Mouse (Mus musculus) limb, embryonic 10.5 days (tissue): ENCODE measurements around the gene Fam167b. TPM values are rescaled to one million over a fixed set of nuclear protein-coding genes. Genes with fewer than 3 reads are reported as not detected.

ENCODE experiments used
- DNase-seq: peaks from one replicate; pipeline ENCODE4 v3.0.0-alpha.2; 2017; ENCODE audit warnings: low spot score
- H3K27ac ChIP-seq: fragments of 300-500 bp; sonication (generic); 2 replicates; pipeline ENCODE4 v1.5.1; 2016; ENCODE audit warnings: mild to moderate bottlenecking
- H3K27me3 ChIP-seq: fragments of 300-500 bp; sonication (generic); 2 replicates; pipeline ENCODE4 v1.6.1; 2016; ENCODE audit warnings: low read depth, mild to moderate bottlenecking; ENCODE audit not compliant: poor library complexity, severe bottlenecking
- H3K36me3 ChIP-seq: fragments of 300-500 bp; sonication (generic); 2 replicates; pipeline ENCODE4 v1.6.1; 2016; ENCODE audit warnings: mild to moderate bottlenecking, moderate library complexity
- H3K4me1 ChIP-seq: fragments of 300-500 bp; sonication (generic); 2 replicates; pipeline ENCODE4 v1.6.1; 2016
- H3K4me3 ChIP-seq: fragments of 300-500 bp; sonication (generic); 2 replicates; pipeline ENCODE4 v1.5.1; 2016; ENCODE audit warnings: mild to moderate bottlenecking, moderate library complexity
- H3K9me3 ChIP-seq: fragments of 300-500 bp; sonication (generic); replicated peaks from 2 replicates; pipeline ENCODE4 v1.6.1; 2016; ENCODE audit warnings: mild to moderate bottlenecking
- WGBS: fragments of 180-500 bp; shearing (Covaris S2); methylation state at CpG from one replicate; pipeline ENCODE4 v1.1.7; 2016; 5-methylcytosine and 5-hydroxymethylcytosine counted together
- polyA plus RNA-seq: library from polyadenylated mRNA; unstranded; fragments of >200 nt; fragmentation: Nextera tagmentation; extraction: Ambion mirVana; gene quantifications from 2 replicates; pipeline ENCODE4 v1.2.1, GENCODE M21; 2016

The Fam167b gene
- polyA plus RNA-seq: 2.6 and 5.1 TPM in 2 replicates

- Histone ChIP-seq H3K9me3 (no peaks in the 10 kb centered on the region), H3K4me3 (peak within 1 kb of the TSS; percentile 24; the same call in 1 of the 2 replicates), H3K27ac (no peak within 1 kb of the TSS), H3K4me1 (peaks cover 18% of the 10 kb centered on the region), H3K36me3 (no peaks in the 10 kb centered on the region), H3K27me3 (0 out of 2 replicates have a peak, but pooled peaks cover 4% of the 10 kb centered on the region)
- DNase-seq: no peak
- 91% methylated on average over 5 of the region's 5 CpGs for WGBS
These were observed at the start of gene Fam167b for GRCm38 (mm10) chr4:129578466-129578865. Fam167b (minus strand) TSS chr4:129578549.

GRCm38 (mm10) chr4:129626035-129626434 is 47.7 kb upstream of the Fam167b start:
- 76% methylated on average over 6 of the region's 6 CpGs for WGBS
- Histone ChIP-seq H3K36me3 (peaks cover 53% of the 10 kb centered on the region), H3K27ac (no peak overlapping the region), H3K9me3 (no peaks in the 10 kb centered on the region), H3K4me1 (peaks cover 43% of the 10 kb centered on the region), H3K4me3 (no peak overlapping the region), H3K27me3 (no peaks in the 10 kb centered on the region)
- DNase-seq: no peak

- 37% methylated on average over 4 of the region's 4 CpGs for WGBS
- Histone ChIP-seq H3K9me3 (no peaks in the 10 kb centered on the region), H3K4me1 (peaks cover 43% of the 10 kb centered on the region), H3K36me3 (peaks cover 53% of the 10 kb centered on the region), H3K27me3 (no peaks in the 10 kb centered on the region), H3K4me3 (no peak overlapping the region), H3K27ac (0 out of 2 replicates have a peak overlapping the region, but pooled peaks have one; percentile 81)
- DNase-seq: no peak
These were observed 47.1 kb upstream of the Fam167b start for GRCm38 (mm10) chr4:129625496-129625895.

- H3K27ac ChIP-seq: peak overlapping the region; percentile 81
- no peaks in the 10 kb centered on the region for H3K9me3 ChIP-seq
- H3K4me1 ChIP-seq: peaks cover 43% of the 10 kb centered on the region
- no peaks in the 10 kb centered on the region for H3K27me3 ChIP-seq
- WGBS: 3% methylated on average over 6 of the region's 6 CpGs
- peak overlapping the region; percentile 62 for H3K4me3 ChIP-seq
- DNase-seq: peak; percentile 77
- peaks cover 48% of the 10 kb centered on the region for H3K36me3 ChIP-seq
These were observed 46.7 kb upstream of the Fam167b start for GRCm38 (mm10) chr4:129625029-129625370.

GRCm38 (mm10) chr4:129624281-129625028 is 46.1 kb upstream of the Fam167b start:
- Histone ChIP-seq H3K27ac (peak overlapping the region; percentile 81), H3K4me1 (peaks cover 43% of the 10 kb centered on the region), H3K9me3 (no peaks in the 10 kb centered on the region), H3K36me3 (peaks cover 43% of the 10 kb centered on the region), H3K4me3 (peak overlapping the region; percentile 62), H3K27me3 (no peaks in the 10 kb centered on the region)
- 1% methylated on average over 18 of the region's 18 CpGs for WGBS
- DNase-seq: peak; percentile 80

- Histone ChIP-seq H3K36me3 (peaks cover 35% of the 10 kb centered on the region), H3K27ac (peak within 1 kb of the TSS; percentile 81), H3K4me3 (peak within 1 kb of the TSS; percentile 62), H3K9me3 (no peaks in the 10 kb centered on the region), H3K27me3 (no peaks in the 10 kb centered on the region), H3K4me1 (peaks cover 48% of the 10 kb centered on the region)
- peak; percentile 51 for DNase-seq
- WGBS: 0% methylated on average over 10 of the region's 10 CpGs
These were observed 45.3 kb upstream of the Fam167b start, which contains the start of gene Ccdc28b for GRCm38 (mm10) chr4:129623681-129624091. Ccdc28b (minus strand) TSS chr4:129623947.

GRCm38 (mm10) chr4:129622803-129623535 is 44.6 kb upstream of the Fam167b start:
- WGBS: 25% methylated on average over 8 of the region's 8 CpGs

GRCm38 (mm10) chr4:129622120-129622802 is 43.9 kb upstream of the Fam167b start:
- 79% methylated on average over 11 of the region's 11 CpGs for WGBS
- peaks cover 27% of the 10 kb centered on the region for H3K36me3 ChIP-seq
- H3K4me3 ChIP-seq: peak overlapping the region; percentile 62; the same call in 1 of the 2 replicates
- no peak for DNase-seq
- no peaks in the 10 kb centered on the region for H3K27me3 ChIP-seq
- no peaks in the 10 kb centered on the region for H3K9me3 ChIP-seq
- H3K4me1 ChIP-seq: peaks cover 58% of the 10 kb centered on the region
- H3K27ac ChIP-seq: peak overlapping the region; percentile 81

More at GRCm38 (mm10) chr4:129622803-129623535, 44.6 kb upstream of the Fam167b start:
- Histone ChIP-seq H3K9me3 (no peaks in the 10 kb centered on the region), H3K36me3 (peaks cover 28% of the 10 kb centered on the region), H3K4me3 (peak overlapping the region; percentile 62), H3K27ac (peak overlapping the region; percentile 81), H3K27me3 (no peaks in the 10 kb centered on the region), H3K4me1 (peaks cover 55% of the 10 kb centered on the region)
- no peak for DNase-seq

- DNase-seq: no peak
- Histone ChIP-seq H3K27me3 (no peaks in the 10 kb centered on the region), H3K9me3 (no peaks in the 10 kb centered on the region), H3K36me3 (peaks cover 27% of the 10 kb centered on the region), H3K4me3 (no peak overlapping the region), H3K27ac (no peak overlapping the region), H3K4me1 (peaks cover 58% of the 10 kb centered on the region)
- 86% methylated on average over 8 of the region's 8 CpGs for WGBS
These were observed 43.0 kb upstream of the Fam167b start for GRCm38 (mm10) chr4:129621283-129621841.

- DNase-seq: no peak
- H3K27ac ChIP-seq: 0 out of 2 replicates have a peak overlapping the region, but pooled peaks have one; percentile 14
- peaks cover 52% of the 10 kb centered on the region for H3K4me1 ChIP-seq
These were observed 42.3 kb upstream of the Fam167b start for GRCm38 (mm10) chr4:129620419-129621282.

GRCm38 (mm10) chr4:129618786-129619691 is 40.7 kb upstream of the Fam167b start, which contains the start of gene Iqcc:
Iqcc (minus strand) TSS chr4:129619099.
- WGBS: 6% methylated on average over 44 of the region's 44 CpGs
- H3K27ac ChIP-seq: peak within 1 kb of the TSS; percentile 90
- H3K36me3 ChIP-seq: peaks cover 30% of the 10 kb centered on the region
- H3K4me3 ChIP-seq: peak within 1 kb of the TSS; percentile 73
- H3K4me1 ChIP-seq: peaks cover 36% of the 10 kb centered on the region
- H3K9me3 ChIP-seq: no peaks in the 10 kb centered on the region
- DNase-seq: peak; percentile 92
- no peaks in the 10 kb centered on the region for H3K27me3 ChIP-seq

More at GRCm38 (mm10) chr4:129620419-129621282, 42.3 kb upstream of the Fam167b start:
- Histone ChIP-seq H3K36me3 (peaks cover 28% of the 10 kb centered on the region), H3K4me3 (no peak overlapping the region), H3K27me3 (no peaks in the 10 kb centered on the region), H3K9me3 (no peaks in the 10 kb centered on the region)
- 86% methylated on average over 11 of the region's 11 CpGs for WGBS
